Mouse (Mus musculus) lung, postnatal 4 days (tissue): ENCODE measurements around the gene Agfg2.

Source experiments
- DNase-seq, 2 experiments: peaks; one replicate each; pipeline ENCODE4 v3.0.0; 2021

Gene Agfg2

DNA sequence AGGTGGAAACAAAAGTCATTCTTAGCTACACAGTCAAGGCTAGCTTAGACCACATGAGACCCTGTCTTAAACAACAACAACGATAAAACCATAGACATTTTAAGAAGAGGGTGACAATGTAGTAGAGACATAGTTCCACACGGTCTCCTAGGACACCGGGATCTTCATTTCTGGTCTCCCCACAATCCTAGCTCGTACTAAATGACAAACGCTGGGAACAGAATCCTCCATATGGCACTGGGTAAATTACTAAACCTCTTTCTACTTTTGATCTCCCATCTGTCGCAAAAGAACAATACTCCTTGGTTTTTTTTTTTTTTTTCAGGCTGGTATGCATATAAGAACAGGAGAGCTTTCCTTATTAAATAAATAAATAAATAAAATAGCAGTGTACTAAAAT lies 2.0 kb downstream of the Agfg2 start:
- DNase-seq = no peak

DNA sequence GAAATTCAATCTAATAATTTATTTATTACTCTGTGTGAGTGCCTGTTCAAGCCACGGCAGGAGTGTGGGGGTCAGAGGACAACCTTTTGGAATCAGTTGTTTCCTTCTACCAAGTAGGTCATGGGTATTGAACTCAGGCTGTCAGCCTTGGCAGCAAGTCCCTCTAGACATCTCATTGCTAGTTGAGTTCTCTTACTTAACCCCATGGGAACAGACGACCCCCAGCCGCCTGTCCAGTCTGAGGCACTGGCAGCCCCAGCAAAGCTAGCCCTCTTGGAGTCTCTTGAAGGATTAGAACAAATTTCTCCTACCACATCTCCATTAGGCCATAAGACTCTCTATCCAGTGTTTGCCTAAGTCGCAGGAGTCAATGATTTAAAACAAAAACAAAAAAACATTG lies 4.8 kb downstream of the Agfg2 start:
- no peak for DNase-seq

DNA sequence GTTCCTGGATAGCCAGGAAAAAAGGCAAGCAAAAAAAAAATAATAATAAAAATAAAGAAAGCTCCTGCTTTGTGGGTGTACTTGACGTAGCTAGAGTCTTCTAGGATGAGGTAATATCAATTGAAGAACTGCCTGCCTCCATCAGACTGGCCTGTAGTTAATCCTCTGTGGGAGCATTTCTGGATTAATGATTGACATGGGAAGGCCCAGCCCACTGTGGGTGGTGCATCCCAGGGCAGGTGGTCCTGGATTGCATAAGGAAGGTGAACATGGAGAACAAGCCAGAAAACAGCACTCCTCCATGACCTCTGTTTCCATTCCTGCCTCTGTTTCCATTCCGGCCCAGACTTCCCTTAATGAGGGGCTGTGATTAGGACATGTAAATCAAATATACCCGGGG lies 5.8 kb downstream of the Agfg2 start:
- DNase-seq = no peak

GRCm38 (mm10) chr5:137677859-137678258 lies 6.7 kb downstream of the Agfg2 start:
- DNase-seq = no peak

DNA sequence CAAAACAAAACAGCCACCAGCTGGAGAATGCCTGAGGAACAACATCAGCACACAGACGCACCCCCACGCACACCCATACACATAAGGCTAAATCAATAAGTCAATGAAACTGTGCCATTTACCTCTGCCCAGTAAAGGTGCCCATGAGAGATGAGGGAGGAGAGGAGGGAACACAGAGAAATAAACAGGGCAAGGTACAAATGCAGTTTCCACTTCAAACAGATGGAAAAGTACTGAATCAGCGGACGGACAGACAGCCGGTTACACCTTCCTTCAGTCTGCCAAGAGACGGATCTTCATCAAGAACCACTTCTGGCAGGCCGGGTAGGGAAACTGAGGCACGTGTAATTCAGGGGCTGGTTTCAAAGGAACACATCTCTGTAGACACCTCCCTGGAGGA lies 9.7 kb downstream of the Agfg2 start:
- no peak for DNase-seq

DNA sequence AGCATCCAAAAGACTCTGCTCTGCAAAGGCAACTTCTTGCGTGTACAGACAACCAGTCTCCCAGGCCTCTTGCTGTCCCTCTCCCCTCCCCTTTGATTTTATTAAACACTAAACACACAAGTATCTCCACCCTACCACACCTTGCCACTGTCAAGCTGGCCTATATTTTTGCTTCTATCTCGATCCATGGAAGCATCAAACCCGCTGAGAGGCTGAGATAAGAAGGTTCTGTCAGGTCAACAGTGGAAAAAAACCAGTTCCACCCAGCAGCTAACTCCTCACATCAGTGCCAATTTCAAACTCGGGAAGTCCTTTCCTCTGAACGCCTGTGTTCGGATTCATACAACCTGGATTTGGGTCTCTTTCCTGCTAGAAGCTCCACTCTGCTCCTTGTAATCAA lies 11.5 kb downstream of the Agfg2 start:
- DNase-seq = no peak

GRCm38 (mm10) chr5:137672361-137672760 lies 12.2 kb downstream of the Agfg2 start:
- no peak for DNase-seq

DNA sequence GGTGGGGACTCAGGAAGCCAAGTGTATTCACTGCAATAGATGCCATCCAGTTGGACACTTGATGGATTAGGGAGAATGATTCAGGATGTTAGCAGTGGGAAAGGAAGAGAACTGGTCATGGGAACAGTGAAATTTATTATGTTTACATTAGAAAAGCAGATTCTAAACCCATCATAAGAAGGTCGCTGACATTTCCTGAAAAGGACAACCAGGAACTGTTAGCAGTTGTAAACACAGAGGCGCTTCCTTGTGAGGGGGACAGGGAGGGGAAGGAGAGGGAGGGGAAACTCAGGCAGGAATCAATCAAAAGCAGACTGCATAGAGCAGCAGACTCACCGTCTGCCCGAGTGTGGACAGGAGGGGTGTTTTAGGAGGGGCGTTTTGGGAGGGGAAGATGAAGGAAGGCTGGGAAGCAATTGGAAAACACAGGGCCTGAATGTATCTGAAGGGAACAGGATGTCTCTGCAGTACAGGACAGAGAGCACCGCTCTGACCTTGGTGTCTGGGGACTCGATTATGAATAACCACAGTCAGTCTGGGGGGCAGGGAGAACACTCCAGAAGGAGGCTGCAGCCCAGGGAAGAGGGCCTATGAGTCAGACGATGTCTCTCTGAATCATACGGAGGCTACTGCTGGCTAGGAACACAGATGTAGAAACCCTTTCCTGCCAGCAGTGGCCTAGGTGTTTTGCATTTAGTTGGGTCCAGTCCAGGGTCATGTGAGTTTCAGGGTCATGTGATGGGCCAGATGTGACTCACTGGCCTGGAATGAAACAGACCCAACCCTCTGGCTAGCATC lies 12.9 kb downstream of the Agfg2 start:
- peak; percentile 60 to 63 for DNase-seq

DNA sequence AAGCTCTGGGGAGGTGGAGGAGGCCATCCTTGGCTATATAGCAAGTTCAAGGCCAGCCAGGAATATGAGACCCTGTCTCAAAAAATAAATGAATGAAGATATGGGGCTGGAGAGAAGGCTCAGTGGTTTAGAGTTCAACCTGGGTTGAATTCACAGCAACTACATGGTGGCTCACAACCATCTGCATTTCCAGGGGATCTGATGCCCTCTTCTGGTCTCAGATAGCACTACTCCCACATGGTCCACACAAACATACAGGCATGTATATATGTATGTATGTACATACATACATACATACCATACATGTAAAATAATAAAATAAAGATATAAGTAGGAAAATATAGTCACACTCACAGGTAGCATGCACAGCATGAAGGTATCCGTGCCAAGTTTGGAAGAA lies 14.3 kb downstream of the Agfg2 start:
- DNase-seq = peak in 1 of 2 experiments; percentile 39

DNA sequence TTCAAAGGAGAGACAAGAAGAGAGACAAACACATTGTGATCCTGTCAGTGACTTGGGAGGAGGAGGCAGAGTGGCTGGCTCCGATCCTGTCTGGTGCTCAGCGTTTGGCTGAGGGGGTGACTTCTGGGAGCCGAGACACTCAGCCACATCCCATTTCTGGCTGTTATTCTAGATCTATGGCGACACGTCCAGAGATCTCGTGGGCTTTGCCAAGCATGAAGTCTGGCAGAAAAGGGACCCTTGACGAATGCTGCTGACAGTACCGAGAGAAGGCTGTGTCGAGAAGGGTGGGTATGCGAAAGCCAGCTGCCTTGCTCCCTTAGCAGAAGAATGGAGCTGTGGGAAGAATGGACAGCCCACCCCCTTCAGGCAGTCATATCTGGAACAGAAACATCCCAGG lies 15.6 kb downstream of the Agfg2 start:
- peak in 1 of 2 experiments; percentile 50 for DNase-seq

DNA sequence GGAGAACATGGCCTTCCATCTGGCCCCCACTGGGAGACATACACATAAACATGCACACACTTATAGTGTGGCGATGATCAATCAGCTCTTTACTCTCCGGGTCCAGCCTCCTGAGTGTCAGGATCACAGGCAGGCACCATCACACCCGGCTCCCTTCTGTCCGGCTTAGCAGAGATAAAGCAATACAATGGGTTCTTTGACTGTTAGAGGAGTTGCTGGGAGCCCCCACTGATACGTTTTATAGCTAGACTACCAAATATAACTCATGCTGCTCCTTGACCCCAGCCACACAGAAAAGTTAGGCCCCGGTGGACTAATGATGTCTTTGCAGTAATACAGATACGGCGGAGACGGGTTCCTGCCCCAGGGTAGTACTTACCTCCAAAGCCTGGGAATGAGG lies 21.5 kb downstream of the Agfg2 start:
- no peak for DNase-seq

- DNase-seq = no peak
Measured at GRCm38 (mm10) chr5:137660064-137660688, 24.4 kb downstream of the Agfg2 start.

DNA sequence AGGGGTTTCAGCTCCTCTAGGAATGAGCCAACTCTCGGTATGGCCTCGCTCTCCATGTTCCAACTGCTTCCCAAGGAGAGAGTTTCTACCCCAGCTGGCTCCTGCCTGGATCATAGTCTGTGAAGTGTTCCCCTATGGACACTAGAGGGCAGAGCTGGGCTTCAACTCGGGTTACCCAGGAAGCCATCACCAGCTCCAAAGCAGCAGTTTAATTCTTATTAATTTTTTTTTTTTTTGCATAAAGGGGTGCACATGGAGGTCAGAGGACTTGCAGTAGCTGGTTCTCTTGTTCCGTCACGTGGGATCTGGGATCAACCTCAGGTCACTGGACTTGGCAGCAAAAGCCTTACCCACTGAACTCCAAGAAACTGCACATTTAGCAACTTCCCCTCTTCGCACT lies 27.5 kb downstream of the Agfg2 start:
- peak; percentile 82 to 83 for DNase-seq

- peak in 1 of 2 experiments; percentile 61 for DNase-seq
Measured at GRCm38 (mm10) chr5:137654746-137655145, 29.8 kb downstream of the Agfg2 start.

GRCm38 (mm10) chr5:137653366-137653765 lies 31.2 kb downstream of the Agfg2 start:
- DNase-seq = no peak

- peak; percentile 68 to 79 for DNase-seq
Measured at GRCm38 (mm10) chr5:137652474-137652873, 32.1 kb downstream of the Agfg2 start.

DNA sequence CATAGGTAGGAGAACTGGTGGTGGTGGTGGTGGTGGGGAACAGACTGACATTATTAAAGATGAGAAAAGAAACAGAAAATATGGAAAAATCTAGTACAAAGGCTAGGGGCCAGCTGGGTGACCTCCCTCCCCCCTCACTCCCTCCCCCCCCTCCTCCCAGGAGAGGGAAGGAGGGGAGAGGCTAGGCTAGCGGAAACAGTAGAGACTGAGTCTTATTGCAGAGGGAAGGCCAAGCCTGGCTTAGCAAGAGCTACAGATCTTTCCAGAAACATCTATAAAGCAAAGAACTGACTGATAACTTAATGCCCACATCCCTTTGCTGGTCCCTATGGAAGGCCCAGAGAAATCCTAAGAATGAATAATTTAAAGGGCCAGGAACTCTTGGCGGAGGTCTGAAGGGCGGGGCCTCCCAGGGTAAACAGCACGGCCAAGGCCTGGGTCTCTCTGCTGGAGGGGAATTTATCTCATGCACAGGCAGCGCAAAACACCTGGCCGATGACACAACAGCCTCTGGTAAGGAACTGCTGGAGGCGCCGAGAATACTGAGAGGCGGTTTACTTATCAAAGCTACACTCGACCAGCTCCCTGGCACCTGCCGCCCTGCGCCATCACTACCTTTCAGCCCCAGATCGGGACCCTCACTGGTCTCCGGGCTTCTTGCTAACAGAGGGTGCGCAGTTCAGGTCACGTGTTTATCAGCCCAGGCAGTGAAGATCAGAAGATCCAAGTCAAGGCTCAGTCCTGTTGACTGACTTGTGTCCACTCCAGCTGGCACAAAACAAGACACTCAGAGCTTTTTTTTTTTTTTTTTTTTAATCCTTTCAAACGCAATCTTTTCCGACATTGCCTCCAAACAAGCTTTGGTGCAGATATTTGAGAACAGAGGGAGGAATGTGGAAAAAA lies 34.6 kb downstream of the Agfg2 start:
- DNase-seq = peak; percentile 23 to 35

- DNase-seq = peak; percentile 4 to 23
Measured at GRCm38 (mm10) chr5:137649251-137649650, 35.3 kb downstream of the Agfg2 start.

- peak in 1 of 2 experiments; percentile 4 for DNase-seq
Measured at GRCm38 (mm10) chr5:137647827-137648601, 36.5 kb downstream of the Agfg2 start.

DNA sequence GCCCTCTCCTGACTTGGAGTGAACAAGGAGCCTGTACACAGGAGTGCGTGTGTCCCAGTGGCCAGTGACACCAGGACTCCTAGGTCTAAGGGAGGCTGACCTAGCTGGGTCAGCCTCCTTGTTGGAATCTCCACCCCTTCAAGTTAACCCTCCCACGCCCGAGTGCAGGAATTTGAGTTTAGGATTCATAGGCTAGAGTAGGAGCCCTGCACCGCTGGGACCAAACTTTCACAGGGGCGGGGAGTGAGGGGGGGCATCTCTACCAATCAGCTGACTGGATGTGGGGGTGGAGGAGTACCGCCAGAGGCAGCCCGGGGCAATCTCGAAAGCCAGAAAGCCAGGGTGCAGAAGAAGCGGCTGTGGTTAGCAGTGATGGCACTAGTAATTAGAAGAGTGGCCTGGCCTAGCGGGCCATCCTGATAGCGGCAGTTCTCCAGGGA lies 38.9 kb downstream of the Agfg2 start, which contains the start of gene Irs3:
Irs3 (minus strand) TSS at position 63 of the 440 bp plus-strand sequence.
- peak in 1 of 2 experiments; percentile 12 for DNase-seq

DNA sequence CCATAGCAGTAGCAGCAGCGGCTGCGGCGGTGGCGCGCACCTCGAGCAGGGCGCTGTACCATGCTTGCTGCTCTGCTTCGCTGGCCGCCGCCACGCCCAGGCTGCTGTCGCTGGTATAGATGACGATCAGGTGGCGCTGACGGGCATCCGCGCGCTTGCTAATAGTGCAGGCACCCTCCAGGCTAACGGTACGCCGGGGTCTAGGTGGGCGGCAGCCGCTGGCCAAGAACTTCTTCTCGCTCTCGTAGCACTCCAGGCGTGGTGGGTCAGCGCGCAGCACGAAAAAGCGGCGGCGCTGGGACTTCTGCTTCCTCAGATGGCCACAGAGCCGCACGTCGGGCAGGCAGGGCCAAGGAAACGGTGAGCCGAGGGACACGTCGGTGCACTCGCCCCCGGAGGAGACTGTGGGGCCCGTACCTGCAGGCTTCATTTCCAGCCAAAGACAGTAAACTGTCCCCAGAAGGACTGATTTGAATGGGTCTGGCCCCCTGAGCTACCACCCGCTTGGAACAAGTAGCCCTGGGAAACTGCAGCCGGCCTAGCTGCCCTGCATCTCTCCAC lies 39.4 kb downstream of the Agfg2 start:
- peak; percentile 48 to 56 for DNase-seq

- DNase-seq = no peak
Measured at GRCm38 (mm10) chr5:137644484-137644883, 40.0 kb downstream of the Agfg2 start.
